Mouse (Mus musculus): ENCODE results near the gene Nradd.

The Nradd gene

DNA sequence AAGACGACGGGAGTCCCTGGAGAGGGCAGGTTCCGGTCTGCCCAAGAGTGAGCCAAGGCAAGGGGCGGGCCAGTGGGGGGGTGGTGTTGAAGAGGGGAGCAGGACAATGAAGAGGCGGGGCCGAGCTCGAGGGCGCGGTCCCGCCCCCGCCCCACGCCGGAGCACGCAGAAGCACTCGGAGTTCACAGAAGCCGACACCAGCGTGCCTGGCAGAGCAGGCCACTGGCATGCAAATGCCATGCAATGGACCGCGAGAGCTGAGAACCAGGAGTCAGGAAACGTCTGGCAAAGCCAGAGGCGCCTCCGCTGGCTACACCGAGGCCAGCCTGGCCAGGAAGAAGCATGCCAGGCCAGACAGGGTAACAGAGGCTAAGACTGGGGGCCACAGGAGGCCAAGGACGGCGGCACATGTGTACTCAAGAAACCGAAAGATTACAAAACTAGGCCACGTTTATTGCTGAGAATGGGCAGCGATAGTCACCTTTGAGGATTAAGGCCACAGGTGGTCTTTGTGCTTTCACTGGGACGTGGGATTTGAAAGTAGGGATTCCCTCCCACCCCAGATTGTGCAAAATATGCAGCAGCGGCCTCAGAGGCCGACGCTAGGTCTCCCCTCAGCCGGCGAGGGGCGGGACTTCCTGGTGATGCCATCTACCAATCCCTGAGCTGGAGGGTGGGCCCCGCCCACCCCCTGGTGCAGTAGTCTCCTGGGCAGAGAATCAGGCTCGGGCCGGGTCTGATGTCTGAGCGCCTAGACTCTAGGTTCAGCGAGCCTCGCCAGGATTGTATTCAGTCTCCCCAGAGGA lies at the start of gene Nradd:
Nradd (minus strand) TSS at position 92 of the 806 bp plus-strand sequence.
- DNase-seq (ENCODE audit: low read depth, low spot score): peak; percentile 88

DNA sequence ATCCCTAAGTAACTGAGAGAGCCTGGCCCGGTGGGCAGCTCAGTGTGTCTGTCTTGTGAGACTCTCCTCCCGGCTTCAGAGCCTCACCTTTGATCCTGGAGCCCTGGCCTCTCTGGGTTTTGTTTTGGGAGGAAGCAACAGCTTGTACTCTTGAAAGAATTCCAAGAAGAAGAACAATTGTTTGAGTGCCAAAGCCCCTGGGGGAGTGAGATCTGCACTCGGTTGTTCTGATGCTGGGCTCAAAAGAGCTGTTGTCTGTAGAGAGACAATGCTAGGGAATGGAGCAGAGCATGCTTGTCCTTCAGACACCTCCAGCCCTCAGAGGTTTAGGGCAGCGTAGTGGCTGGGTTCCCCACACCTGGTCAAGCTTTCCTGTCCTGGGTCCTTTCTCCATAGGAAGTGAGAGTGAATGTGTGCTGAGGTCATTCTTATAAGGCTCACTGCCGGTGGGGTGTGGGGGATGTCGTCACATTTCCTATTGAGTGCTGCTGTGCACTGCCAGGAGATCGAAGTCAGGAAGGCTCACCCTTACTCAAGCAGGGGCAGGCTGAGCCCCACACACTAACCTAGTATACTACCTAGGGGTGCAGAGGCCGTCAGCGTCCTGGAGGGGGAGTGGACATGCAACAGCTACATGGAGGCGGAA lies 49.0 kb upstream of the Nradd start:
- DNase-seq (ENCODE audit: low read depth, low spot score): no peak

DNA sequence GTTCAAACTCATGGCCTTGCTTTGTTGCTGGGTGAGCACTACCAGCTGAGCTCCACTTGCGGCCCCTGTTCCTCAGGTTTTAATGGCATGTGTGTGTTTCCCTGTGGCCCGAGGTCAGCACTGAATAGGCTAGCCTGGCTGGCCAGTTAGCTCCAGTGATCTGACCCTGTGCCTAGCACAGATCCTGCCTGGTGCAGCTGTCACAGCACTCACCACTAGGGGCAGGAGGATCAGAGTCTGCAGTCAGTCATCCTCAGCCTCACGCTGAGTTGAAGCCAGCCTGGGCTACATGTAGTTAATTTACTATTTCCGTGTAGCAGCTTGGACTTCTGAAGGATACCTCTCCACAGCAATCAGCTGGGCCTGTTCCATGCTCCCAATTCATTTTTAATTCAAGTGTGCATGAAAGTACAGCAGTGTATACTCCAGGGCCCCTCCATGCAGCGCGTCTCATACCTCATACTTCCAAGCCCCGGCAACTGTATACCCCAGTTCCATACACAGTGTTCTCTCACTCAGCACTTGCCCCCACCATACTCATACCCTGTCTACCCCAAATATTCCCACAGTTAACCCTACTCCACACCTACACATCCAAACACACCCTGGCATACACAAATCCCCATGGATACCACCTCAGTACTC lies 48.3 kb upstream of the Nradd start:
- no peak for DNase-seq (ENCODE audit: low read depth, low spot score)

DNA sequence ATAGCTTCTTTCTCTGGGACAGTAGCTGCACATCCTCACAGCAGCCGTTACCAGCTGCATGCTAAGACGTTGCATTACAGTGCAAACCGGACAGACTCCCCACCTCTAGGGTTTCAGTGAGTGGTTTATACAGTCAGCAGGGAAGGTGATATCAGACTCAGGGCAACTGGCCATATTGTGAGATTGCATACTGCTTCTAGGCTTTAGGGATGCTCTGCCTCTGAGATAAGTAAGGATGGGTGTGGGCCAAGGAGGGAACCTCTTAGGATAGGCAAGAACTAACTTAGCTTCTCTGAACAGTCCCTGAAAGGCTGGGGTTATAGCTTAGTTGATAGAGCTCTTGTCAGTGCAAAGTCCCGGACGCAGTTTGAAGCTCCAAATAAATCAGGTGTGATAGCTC lies 45.5 kb upstream of the Nradd start:
- no peak for DNase-seq (ENCODE audit: low read depth, low spot score)

- DNase-seq (ENCODE audit: low read depth, low spot score): no peak
Measured at GRCm38 (mm10) chr9:110668601-110669293, 44.5 kb upstream of the Nradd start.

GRCm38 (mm10) chr9:110667219-110667836 lies 43.1 kb upstream of the Nradd start:
- no peak for DNase-seq (ENCODE audit: low read depth, low spot score)

- DNase-seq (ENCODE audit: low read depth, low spot score): no peak
Measured at GRCm38 (mm10) chr9:110666374-110666773, 42.1 kb upstream of the Nradd start.

DNA sequence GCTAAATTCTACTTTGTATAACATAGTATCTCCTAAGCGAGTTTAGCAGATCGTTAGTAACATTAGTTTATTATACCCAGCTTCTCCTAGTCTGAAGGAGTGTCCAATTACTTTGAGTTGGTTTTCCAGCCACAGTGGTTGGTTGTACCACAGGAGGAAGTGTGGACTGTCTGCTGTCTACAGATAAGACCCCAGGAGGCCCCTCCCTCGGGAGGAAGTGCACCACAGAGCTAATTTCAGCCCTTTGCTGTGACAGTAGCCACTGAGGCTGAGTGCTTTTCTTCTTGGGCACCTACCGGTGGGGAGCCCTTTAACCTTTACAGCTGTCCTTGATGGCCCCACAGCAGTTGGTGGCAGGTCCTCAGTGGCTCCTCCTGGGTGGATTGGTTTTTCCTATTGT lies 41.7 kb upstream of the Nradd start:
- DNase-seq (ENCODE audit: low read depth, low spot score): no peak

- DNase-seq (ENCODE audit: low read depth, low spot score): no peak
Measured at GRCm38 (mm10) chr9:110662844-110663243, 38.6 kb upstream of the Nradd start.

DNA sequence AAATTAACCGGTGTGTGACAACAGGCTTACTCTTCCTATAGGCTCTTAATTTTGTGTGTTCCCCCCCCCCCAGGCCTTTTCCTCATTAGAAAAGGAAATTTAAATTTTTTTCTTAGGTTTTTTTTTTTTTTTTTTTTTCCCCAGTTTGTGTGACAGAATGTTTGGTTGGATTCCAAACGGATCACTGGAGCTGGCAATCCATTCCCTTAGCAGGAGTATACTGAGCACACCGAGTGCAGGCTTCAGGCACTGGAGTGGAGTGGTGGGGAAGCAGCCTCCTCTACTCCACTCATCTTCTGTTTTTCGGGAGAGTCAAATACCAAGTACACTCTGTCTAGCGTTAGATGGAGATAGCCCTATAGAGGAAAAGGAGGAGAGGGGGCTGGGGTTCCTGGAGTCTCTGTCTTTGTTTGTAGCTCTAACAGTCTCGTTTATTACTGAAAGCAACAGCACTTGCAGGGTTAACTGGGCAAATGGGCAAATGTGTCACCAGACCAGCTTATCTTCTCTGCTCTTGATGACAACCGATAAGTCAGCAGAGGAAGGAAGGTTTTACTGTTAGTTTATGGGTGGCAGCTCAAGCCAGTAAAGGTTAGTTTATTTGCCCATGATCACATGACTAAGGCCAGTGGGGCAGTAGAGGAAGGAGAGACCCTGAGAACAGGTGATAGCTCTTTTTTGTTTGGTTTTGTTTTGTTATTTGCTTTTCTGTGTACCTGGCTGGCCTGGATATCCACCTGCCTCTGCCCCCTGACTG lies 36.8 kb upstream of the Nradd start:
- DNase-seq (ENCODE audit: low read depth, low spot score): no peak

DNA sequence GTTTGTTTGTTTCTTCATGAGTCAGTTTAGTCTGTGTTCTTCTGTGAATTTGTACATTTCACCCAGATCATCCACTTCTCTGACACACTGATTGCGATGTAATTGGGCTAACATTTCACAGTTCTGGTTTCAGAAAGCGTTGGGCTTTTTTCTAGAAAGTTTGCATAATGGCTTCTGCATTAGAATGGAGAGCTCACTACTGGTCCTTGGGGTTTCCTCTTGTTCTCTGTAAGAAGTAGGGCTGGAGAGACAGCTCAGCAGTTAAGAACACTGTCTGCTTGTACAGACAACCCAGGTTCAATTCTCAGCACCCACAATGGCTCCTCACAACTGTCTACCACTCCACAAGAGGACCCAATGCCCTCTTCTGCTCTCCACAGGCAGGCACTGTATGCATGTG lies 36.0 kb upstream of the Nradd start:
- DNase-seq (ENCODE audit: low read depth, low spot score): no peak

DNA sequence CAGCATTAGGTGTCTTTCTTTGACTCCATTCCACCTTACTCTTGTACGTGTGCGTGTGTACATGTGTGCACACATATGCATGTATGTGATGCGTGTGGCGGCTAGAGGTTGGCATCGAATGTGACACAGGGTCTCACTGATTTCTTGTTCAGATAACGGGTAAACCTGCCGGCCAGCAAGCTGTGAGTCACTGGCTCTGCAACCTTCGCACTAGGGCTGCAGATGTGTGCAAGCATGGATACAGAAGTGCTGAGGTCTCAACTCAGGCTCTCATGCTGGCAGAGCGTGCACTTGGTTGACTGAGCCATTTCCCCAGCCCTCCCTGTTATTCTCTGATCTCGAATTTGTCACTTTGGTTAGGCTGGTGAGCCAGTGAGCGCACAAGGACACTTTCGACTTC lies 35.3 kb upstream of the Nradd start:
- no peak for DNase-seq (ENCODE audit: low read depth, low spot score)

GRCm38 (mm10) chr9:110657474-110658078 lies 33.3 kb upstream of the Nradd start:
- DNase-seq (ENCODE audit: low read depth, low spot score): no peak

DNA sequence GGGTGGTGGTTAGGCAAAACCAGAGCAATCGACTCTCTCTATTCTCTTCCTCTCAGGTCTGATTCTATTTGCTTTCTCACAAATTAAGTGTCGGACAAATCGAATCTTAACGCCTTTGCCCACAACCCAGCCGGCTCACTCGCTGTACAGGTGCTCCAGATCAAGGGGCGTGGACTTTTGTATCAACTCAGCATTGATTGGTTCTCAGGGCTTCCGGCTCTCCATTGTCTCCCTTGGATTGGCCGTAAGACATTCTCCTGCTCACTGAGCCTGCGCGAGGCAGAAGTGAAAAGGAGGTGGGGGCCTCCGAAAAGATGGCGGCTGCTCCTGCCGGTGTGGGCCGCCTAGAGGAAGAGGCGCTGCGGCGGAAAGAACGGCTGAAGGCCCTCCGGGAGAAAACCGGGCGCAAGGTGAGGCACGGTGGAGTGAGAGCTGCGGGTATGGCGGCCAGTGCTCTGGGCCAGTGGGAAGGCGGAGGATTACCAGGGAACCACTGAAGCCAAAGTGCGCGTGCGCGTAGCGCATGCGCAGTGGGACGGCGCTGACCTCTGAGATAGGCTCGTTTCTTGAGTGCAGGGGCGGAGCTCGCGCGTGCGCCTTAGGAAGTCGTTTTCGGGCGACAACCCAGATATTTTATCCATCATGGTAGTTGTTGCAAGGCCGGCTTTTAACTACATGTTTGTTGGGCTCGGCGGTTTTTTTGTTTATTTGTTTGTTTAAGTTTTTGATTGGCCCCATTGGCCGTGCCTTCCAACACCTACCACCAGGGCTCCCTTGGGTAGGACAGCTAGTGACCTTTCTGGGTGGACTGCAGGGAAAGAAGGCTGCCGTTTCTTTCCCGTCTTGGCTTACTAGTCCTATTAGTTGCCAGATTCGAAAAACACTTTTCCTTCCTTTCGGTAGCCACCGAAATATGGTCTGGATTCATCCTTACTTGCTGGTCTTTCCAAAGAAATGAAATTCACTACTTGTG lies 32.3 kb upstream of the Nradd start, which contains the start of gene Ccdc12:
Ccdc12 (plus strand) TSS at position 255 of the 973 bp plus-strand sequence.
- peak; percentile 95 for DNase-seq (ENCODE audit: low read depth, low spot score)

GRCm38 (mm10) chr9:110655651-110656007 lies 31.4 kb upstream of the Nradd start:
- DNase-seq (ENCODE audit: low read depth, low spot score): no peak

GRCm38 (mm10) chr9:110654726-110655650 lies 30.7 kb upstream of the Nradd start:
- DNase-seq (ENCODE audit: low read depth, low spot score): no peak

GRCm38 (mm10) chr9:110653655-110654461 lies 29.6 kb upstream of the Nradd start, which contains the start of gene Nbeal2:
Gene Nbeal2, minus strand, starts transcription at chr9:110654161.
- peak; percentile 78 for DNase-seq (ENCODE audit: low read depth, low spot score)
